Mouse (Mus musculus) myocyte (in vitro differentiated cells): ENCODE results near the gene Prr18. TPM values are rescaled to one million over a fixed set of nuclear protein-coding genes. Genes with fewer than 3 reads are reported as not detected.

Experiments used
- H3K27me3 ChIP-seq: one replicate; pipeline ENCODE4 v1.6.1; 2011; ENCODE audit not compliant: control insufficient read depth, insufficient read depth, insufficient read length
- H3K36me3 ChIP-seq: one replicate; pipeline ENCODE4 v1.6.1; 2011; ENCODE audit not compliant: control insufficient read depth, insufficient read depth
- H3K4me2 ChIP-seq: one replicate; pipeline ENCODE4 v1.6.1; 2011; ENCODE audit warnings: low read depth, control low read depth
- H3K4me3 ChIP-seq: one replicate; pipeline ENCODE4 v1.5.1; 2011; ENCODE audit warnings: mild to moderate bottlenecking, control low read depth, moderate library complexity
- H3K79me2 ChIP-seq: one replicate; pipeline ENCODE4 v1.6.1; 2011; ENCODE audit not compliant: control insufficient read depth, insufficient read depth
- H3ac ChIP-seq: one replicate; pipeline ENCODE4 v1.6.1; 2011; ENCODE audit not compliant: control insufficient read depth, insufficient read length
- CEBPB ChIP-seq: IDR thresholded peaks from 2 replicates; pipeline ENCODE4 v1.6.1; 2011; ENCODE audit warnings: mild to moderate bottlenecking, moderate library complexity; ENCODE audit not compliant: poor library complexity, insufficient read depth, severe bottlenecking
- E2F4 ChIP-seq: IDR thresholded peaks from one replicate; pipeline ENCODE4 v1.6.1; 2011; ENCODE audit warnings: mild to moderate bottlenecking, control low read depth, moderate library complexity; ENCODE audit not compliant: insufficient read depth
- MAX ChIP-seq: IDR thresholded peaks from one replicate; pipeline ENCODE4 v1.6.1; 2011; ENCODE audit warnings: low read depth, mild to moderate bottlenecking, control low read depth
- MYOD1 ChIP-seq, 3 experiments: IDR thresholded peaks; one replicate each; pipeline ENCODE4 v1.6.1; 2011; ENCODE audit warnings: control low read depth in 2 of 3, low read depth in 2 of 3, mild to moderate bottlenecking in 2 of 3, moderate library complexity in 1 of 3; ENCODE audit not compliant: insufficient read length in 2 of 3, control insufficient read depth in 1 of 3
- MYOG ChIP-seq, 3 experiments: IDR thresholded peaks; one replicate each; pipeline ENCODE4 v1.6.1; 2011; ENCODE audit warnings: control low read depth in 2 of 3, low read depth in 2 of 3, mild to moderate bottlenecking in 2 of 3; ENCODE audit not compliant: insufficient read length in 2 of 3, control insufficient read depth in 1 of 3, insufficient read depth in 1 of 3
- POLR2A ChIP-seq: IDR thresholded peaks from one replicate; pipeline ENCODE4 v1.6.1; 2011; ENCODE audit warnings: low read depth, mild to moderate bottlenecking, control low read depth, moderate library complexity; ENCODE audit not compliant: insufficient read length
- POLR2AphosphoS2 ChIP-seq: IDR thresholded peaks from one replicate; pipeline ENCODE4 v1.6.1; 2011; ENCODE audit warnings: low read depth, control low read depth; ENCODE audit not compliant: insufficient read length
- REST ChIP-seq: IDR thresholded peaks from one replicate; pipeline ENCODE4 v1.6.1; 2011; ENCODE audit warnings: mild to moderate bottlenecking, control low read depth, moderate library complexity; ENCODE audit not compliant: insufficient read depth, insufficient read length
- SRF ChIP-seq: IDR thresholded peaks from one replicate; pipeline ENCODE4 v1.6.1; 2011; ENCODE audit warnings: low read depth; ENCODE audit not compliant: control insufficient read depth, insufficient read length
- TCF12 ChIP-seq: IDR thresholded peaks from one replicate; pipeline ENCODE4 v1.6.1; 2011; ENCODE audit warnings: mild to moderate bottlenecking, control low read depth; ENCODE audit not compliant: poor library complexity, insufficient read depth, severe bottlenecking
- TCF3 ChIP-seq: IDR thresholded peaks from one replicate; pipeline ENCODE4 v1.6.1; 2011; ENCODE audit warnings: low read depth, control low read depth; ENCODE audit not compliant: insufficient read length
- USF1 ChIP-seq: IDR thresholded peaks from one replicate; pipeline ENCODE4 v1.6.1; 2011; ENCODE audit warnings: low read depth, mild to moderate bottlenecking, control low read depth, moderate library complexity
- polyA plus RNA-seq: library from polyadenylated mRNA; unstranded; fragments of >200 nt; fragmentation: generic; extraction: Trizol; gene quantifications from one replicate; pipeline ENCODE4 v1.2.1, GENCODE M21; 2012; ENCODE audit warnings: missing spikeins

Gene Prr18
- polyA plus RNA-seq, 1 experiment, result 0.19 TPM

DNA sequence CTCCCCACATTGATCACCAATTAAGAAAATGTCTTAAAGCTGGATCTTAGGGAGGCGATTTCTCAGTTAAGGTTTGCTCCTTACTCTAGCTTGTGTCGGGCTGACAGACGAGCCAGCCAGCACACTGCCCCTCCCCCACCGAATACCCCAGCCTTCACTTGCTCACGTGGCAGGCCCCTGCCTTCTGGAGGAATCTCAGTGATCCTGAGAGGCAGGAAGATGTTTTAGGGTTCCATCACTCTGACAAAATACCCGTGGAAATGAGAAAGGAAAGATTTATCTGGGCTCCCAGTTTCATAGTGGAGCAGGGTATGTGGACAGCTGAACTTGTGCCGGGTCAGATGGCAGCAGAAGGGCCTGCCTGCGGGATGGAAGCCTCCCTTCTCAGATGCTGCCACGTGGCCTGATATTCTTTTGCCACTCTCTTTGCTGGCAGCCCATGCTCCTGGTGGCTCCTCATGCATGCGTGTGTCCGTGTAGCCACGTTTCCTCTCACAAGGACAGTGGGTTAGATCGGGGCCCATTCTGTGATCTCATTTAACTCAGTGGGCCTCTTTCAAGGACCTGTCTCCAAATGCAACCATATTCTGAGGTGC is 33.5 kb downstream of the Prr18 start:
- H3K27me3 ChIP-seq, result peaks cover 8% of the 10 kb centered on the region
- no peak overlapping the region for H3K4me2 ChIP-seq
- no peaks in the 10 kb centered on the region for H3K36me3 ChIP-seq
- no peak overlapping the region for H3ac ChIP-seq
- H3K79me2 ChIP-seq, result no peaks in the 10 kb centered on the region
- TF ChIP-seq MYOD1 (IDR thresholded peaks at IDR 0.05; ENCODE audit: control insufficient read depth in 1 of 3, insufficient read length in 2 of 3, low read depth in 2 of 3) (peak in 1 of 3 experiments; percentile 23), MYOG (IDR thresholded peaks at IDR 0.05; ENCODE audit: control insufficient read depth in 1 of 3, insufficient read depth in 1 of 3, insufficient read length in 2 of 3, low read depth in 2 of 3) (peak in 2 of 3 experiments; percentile 38 to 58), SRF (no peak)
- no peak overlapping the region for H3K4me3 ChIP-seq

GRCm38 (mm10) chr17:8371834-8372233 is 34.6 kb downstream of the Prr18 start:
- Histone ChIP-seq H3ac (no peak overlapping the region), H3K4me3 (peak overlapping the region; percentile 19), H3K79me2 (no peaks in the 10 kb centered on the region), H3K27me3 (no peaks in the 10 kb centered on the region), H3K36me3 (no peaks in the 10 kb centered on the region), H3K4me2 (peak overlapping the region; percentile 100)
- TF ChIP-seq E2F4, result no peak
- no peak for TF ChIP-seq MYOD1 (IDR thresholded peaks at IDR 0.05; ENCODE audit: control insufficient read depth in 1 of 3, insufficient read length in 2 of 3, low read depth in 2 of 3)
- TF ChIP-seq TCF12, result no peak
- peak in 1 of 3 experiments; percentile 8 for TF ChIP-seq MYOG (IDR thresholded peaks at IDR 0.05; ENCODE audit: control insufficient read depth in 1 of 3, insufficient read depth in 1 of 3, insufficient read length in 2 of 3, low read depth in 2 of 3)

DNA sequence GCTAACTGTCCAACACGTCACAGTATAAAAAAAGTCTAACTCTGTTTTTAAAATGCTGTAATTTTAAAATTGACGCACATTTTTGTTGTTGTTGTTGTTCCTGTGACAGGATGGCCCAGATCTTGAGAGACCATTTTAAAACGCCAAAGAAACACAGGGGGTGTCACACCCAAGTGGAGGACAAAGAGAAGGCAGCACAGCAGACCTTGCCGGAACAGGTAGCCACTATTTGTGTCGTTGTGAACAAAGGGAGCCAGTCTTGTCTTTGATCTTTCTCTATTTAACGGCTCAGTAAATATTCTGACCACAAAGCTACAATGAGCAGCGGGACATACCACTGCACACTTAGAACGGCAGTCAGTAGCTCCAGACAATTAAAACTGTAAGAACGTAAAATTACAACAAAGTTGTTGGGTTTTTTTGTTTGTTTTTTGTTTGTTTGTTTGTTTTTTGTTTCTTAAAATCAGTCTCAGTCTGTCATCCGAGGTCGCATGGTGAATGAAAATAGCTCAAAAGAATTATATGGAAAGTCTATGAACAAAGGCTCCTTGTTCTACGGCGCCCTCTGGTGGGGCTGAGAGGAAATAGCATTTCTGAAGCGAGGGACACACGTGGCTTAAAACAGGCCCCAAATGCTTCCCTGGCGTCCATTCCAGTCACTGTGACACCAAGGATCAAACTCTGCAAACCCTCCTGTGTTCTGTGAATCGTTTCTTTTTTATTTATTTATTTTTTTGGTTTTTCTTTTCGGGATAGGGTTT is 35.2 kb downstream of the Prr18 start:
- Histone ChIP-seq H3K36me3 (no peaks in the 10 kb centered on the region), H3ac (no peak overlapping the region), H3K4me3 (peak overlapping the region; percentile 19), H3K4me2 (peak overlapping the region; percentile 100), H3K27me3 (no peaks in the 10 kb centered on the region), H3K79me2 (no peaks in the 10 kb centered on the region)
- no peak for TF ChIP-seq E2F4
- peak; percentile 23 for TF ChIP-seq USF1
- no peak for TF ChIP-seq SRF

GRCm38 (mm10) chr17:8377298-8377697 is 40.0 kb downstream of the Prr18 start:
- no peak overlapping the region for H3K4me3 ChIP-seq
- H3K79me2 ChIP-seq, result no peaks in the 10 kb centered on the region
- H3K36me3 ChIP-seq, result no peaks in the 10 kb centered on the region
- no peaks in the 10 kb centered on the region for H3K27me3 ChIP-seq
- TF ChIP-seq POLR2AphosphoS2 (no peak), REST (no peak), MYOD1 (IDR thresholded peaks at IDR 0.05; ENCODE audit: control insufficient read depth in 1 of 3, insufficient read length in 2 of 3, low read depth in 2 of 3) (no peak), E2F4 (no peak), POLR2A (no peak), CEBPB (no peak), SRF (no peak)
- H3ac ChIP-seq, result no peak overlapping the region
- no peak overlapping the region for H3K4me2 ChIP-seq

GRCm38 (mm10) chr17:8385441-8385840 is 48.2 kb downstream of the Prr18 start:
- no peak overlapping the region for H3K4me3 ChIP-seq
- no peak for TF ChIP-seq TCF3
- TF ChIP-seq TCF12, result no peak
- no peak for TF ChIP-seq USF1
- no peak for TF ChIP-seq REST
- TF ChIP-seq E2F4, result no peak
- TF ChIP-seq MYOG (IDR thresholded peaks at IDR 0.05; ENCODE audit: control insufficient read depth in 1 of 3, insufficient read depth in 1 of 3, insufficient read length in 2 of 3, low read depth in 2 of 3), result no peak
- TF ChIP-seq MYOD1 (IDR thresholded peaks at IDR 0.05; ENCODE audit: control insufficient read depth in 1 of 3, insufficient read length in 2 of 3, low read depth in 2 of 3), result no peak
- no peak for TF ChIP-seq MAX
- TF ChIP-seq POLR2A, result no peak
- no peak for TF ChIP-seq SRF
- H3K79me2 ChIP-seq, result no peaks in the 10 kb centered on the region
- no peak overlapping the region for H3ac ChIP-seq
- no peak overlapping the region for H3K4me2 ChIP-seq
- H3K36me3 ChIP-seq, result no peaks in the 10 kb centered on the region
- peaks cover 15% of the 10 kb centered on the region for H3K27me3 ChIP-seq
